Mouse (Mus musculus) neural tube, embryonic 15.5 days (tissue): ENCODE data around the gene Lrrn4cl. TPM values are rescaled to one million over a fixed set of nuclear protein-coding genes. Genes with fewer than 3 reads are reported as not detected.

ENCODE experiments used
- microRNA-seq: library from miRNA; unstranded; fragments of <30 nt; microRNA quantifications from one replicate; pipeline ENCODE4, GENCODE M21; 2017
- polyA plus RNA-seq: library from polyadenylated mRNA; unstranded; fragments of >200 nt; fragmentation: Nextera tagmentation; extraction: Ambion mirVana; gene quantifications from 2 replicates; pipeline ENCODE4 v1.2.1, GENCODE M21; 2015

Lrrn4cl gene
- polyA plus RNA-seq, 1 experiment from 2014 or later: 1.1 TPM

Small RNAs within 50 kb of the gene (microRNA-seq; reads per million reads assigned to microRNA genes)
- not detected for gene Mir5136

Other genes starting within 250 kb of the Lrrn4cl start
- gene Slc22a6, start 232.7 kb upstream of the Lrrn4cl start, polyA plus RNA-seq: 0.82 and 1.8 TPM in 2 replicates
- gene Chrm1, start 187.0 kb upstream of the Lrrn4cl start, polyA plus RNA-seq: 0.35 and 0.70 TPM in 2 replicates
- gene Slc3a2, start 127.4 kb upstream of the Lrrn4cl start, polyA plus RNA-seq: 158 and 159 TPM in 2 replicates
- 91.0 and 95.2 TPM in 2 replicates for gene Wdr74, start 114.9 kb upstream of the Lrrn4cl start, polyA plus RNA-seq
- 1.5 and 2.2 TPM in 2 replicates for gene 1700092M07Rik, start 110.0 kb upstream of the Lrrn4cl start, polyA plus RNA-seq
- 124 and 127 TPM in 2 replicates for gene Stx5a, start 109.4 kb upstream of the Lrrn4cl start, polyA plus RNA-seq
- gene Nxf1, start 93.7 kb upstream of the Lrrn4cl start, polyA plus RNA-seq: 127 and 140 TPM in 2 replicates
- 218 and 235 TPM in 2 replicates for gene Tmem223, start 79.8 kb upstream of the Lrrn4cl start, polyA plus RNA-seq
- 28.2 and 46.3 TPM in 2 replicates for gene Tmem179b, start 76.3 kb upstream of the Lrrn4cl start, polyA plus RNA-seq
- 28.5 and 29.4 TPM in 2 replicates for gene Taf6l, start 64.4 kb upstream of the Lrrn4cl start, polyA plus RNA-seq
- 143 and 147 TPM in 2 replicates for gene Polr2g, start 52.2 kb upstream of the Lrrn4cl start, polyA plus RNA-seq
- 6.5 TPM in 2 replicates for gene Zbtb3, start 48.2 kb upstream of the Lrrn4cl start, polyA plus RNA-seq
- 54.2 and 57.3 TPM in 2 replicates for gene Ttc9c, start 31.4 kb upstream of the Lrrn4cl start, polyA plus RNA-seq
- gene Hnrnpul2, start 30.8 kb upstream of the Lrrn4cl start, polyA plus RNA-seq: 5.1 and 5.9 TPM in 2 replicates
- not detected in 2 replicates for gene AC129217.1, start 21.0 kb upstream of the Lrrn4cl start, polyA plus RNA-seq
- gene Bscl2, start 13.3 kb upstream of the Lrrn4cl start, polyA plus RNA-seq: 107 and 110 TPM in 2 replicates
- 414 and 512 TPM in 2 replicates for gene Gng3, start 11.6 kb upstream of the Lrrn4cl start, polyA plus RNA-seq
- gene Ubxn1, start 20.7 kb downstream of the Lrrn4cl start, polyA plus RNA-seq: 138 and 156 TPM in 2 replicates
- gene Uqcc3, start 30.2 kb downstream of the Lrrn4cl start, polyA plus RNA-seq: 62.6 and 65.7 TPM in 2 replicates
- 44.5 and 47.3 TPM in 2 replicates for gene Lbhd1, start 33.0 kb downstream of the Lrrn4cl start, polyA plus RNA-seq
- not detected in 2 replicates for gene Gm49403, start 33.2 kb downstream of the Lrrn4cl start, polyA plus RNA-seq
- 40.1 and 48.2 TPM in 2 replicates for gene 1810009A15Rik, start 38.1 kb downstream of the Lrrn4cl start, polyA plus RNA-seq
- 0.27 and 0.45 TPM in 2 replicates for gene Gm49416, start 38.2 kb downstream of the Lrrn4cl start, polyA plus RNA-seq
- gene Ints5, start 42.2 kb downstream of the Lrrn4cl start, polyA plus RNA-seq: 31.0 and 35.4 TPM in 2 replicates
- gene Ganab, start 47.3 kb downstream of the Lrrn4cl start, polyA plus RNA-seq: 75.4 and 82.2 TPM in 2 replicates
- 80.4 and 89.1 TPM in 2 replicates for gene B3gat3, start 69.6 kb downstream of the Lrrn4cl start, polyA plus RNA-seq
- 3.0 and 3.2 TPM in 2 replicates for gene Rom1, start 78.6 kb downstream of the Lrrn4cl start, polyA plus RNA-seq
- gene Eml3, start 78.8 kb downstream of the Lrrn4cl start, polyA plus RNA-seq: 13.9 and 17.1 TPM in 2 replicates
- 94.8 and 117 TPM in 2 replicates for gene Mta2, start 91.1 kb downstream of the Lrrn4cl start, polyA plus RNA-seq
- 25.4 and 26.0 TPM in 2 replicates for gene Tut1, start 103.1 kb downstream of the Lrrn4cl start, polyA plus RNA-seq
- gene Eef1g, start 116.3 kb downstream of the Lrrn4cl start, polyA plus RNA-seq: 291 and 348 TPM in 2 replicates
- 4.4 and 8.0 TPM in 2 replicates for gene Ahnak, start 138.5 kb downstream of the Lrrn4cl start, polyA plus RNA-seq
- not detected in 2 replicates for gene Scgb1a1, start 237.2 kb downstream of the Lrrn4cl start, polyA plus RNA-seq